Mouse (Mus musculus): Measurements from ENCODE around the gene Alg3. TPM values are rescaled to one million over a fixed set of nuclear protein-coding genes. Genes with fewer than 3 reads are reported as not detected.

The Alg3 gene
- total and polyA plus RNA-seq, 3 experiments = 17.2 to 81.1 (median 22.7) TPM

DNA sequence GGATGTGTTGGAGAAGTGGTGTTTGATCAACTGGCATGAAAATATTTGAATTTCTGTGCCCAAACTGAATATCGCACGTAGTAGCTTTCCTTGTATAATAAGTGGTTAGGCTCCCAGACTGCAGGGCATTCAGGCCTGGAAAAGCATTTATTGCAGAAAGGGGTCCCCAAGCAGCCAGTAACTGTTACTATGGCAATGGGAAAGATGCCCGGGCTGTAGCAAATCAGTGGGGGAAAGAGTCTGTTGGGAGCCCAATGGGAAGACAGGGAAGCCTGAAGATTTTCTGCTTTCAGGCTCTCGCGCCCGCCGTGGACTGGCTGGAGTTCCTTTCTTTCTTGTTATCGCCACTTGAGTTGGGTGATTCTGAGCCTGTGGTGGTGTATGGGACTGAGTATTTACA, 26.8 kb upstream of the Alg3 start:
- peaks cover 3 to 15% of the 10 kb centered on the region in 2 experiments for H3K4me1 ChIP-seq (ENCODE audit: control insufficient read depth in 1 of 2, insufficient read depth in 2 of 2)
- DNase-seq (ENCODE audit: extremely low read depth) = no peak
- H3K4me3 ChIP-seq (replicated peaks in 1 of 3; ENCODE audit: low read depth in 2 of 3, low read length in 2 of 3, poor library complexity in 1 of 3) = no peak overlapping the region
- no peak overlapping the region for H3K4me2 ChIP-seq (ENCODE audit: insufficient read depth, low read depth, poor library complexity, severe bottlenecking)
- in situ Hi-C loops (cut with MboI; ENCODE audit: low pct_ligation_motif_present, low pct_unique_long_range_greater_than_20kb, low sequenced_read_pairs) = no loop called here
- no peak overlapping the region for H3K27ac ChIP-seq (ENCODE audit: insufficient read depth, low read depth)
- no peaks in the 10 kb centered on the region for H3K36me3 ChIP-seq (replicated peaks in 1 of 2; ENCODE audit: control insufficient read depth in 1 of 2, insufficient read depth in 1 of 2, low read length in 1 of 2)
- H3K9me3 ChIP-seq (replicated peaks; ENCODE audit: low read length) = no peaks in the 10 kb centered on the region
- TF ChIP-seq ZNF384 (IDR thresholded peaks at IDR 0.05; ENCODE audit: low read depth, low read length) (no peak), CHD2 (IDR thresholded peaks at IDR 0.05; ENCODE audit: low read length) (no peak), E2F4 (IDR thresholded peaks at IDR 0.05; ENCODE audit: insufficient replicate concordance, low read depth, low read length) (no peak), UBTF (IDR thresholded peaks at IDR 0.05; ENCODE audit: low read depth, low read length) (no peak), JUN (IDR thresholded peaks at IDR 0.05; ENCODE audit: insufficient read depth, low read depth, low read length) (no peak), MAFK (IDR thresholded peaks at IDR 0.05; ENCODE audit: insufficient replicate concordance, low read length) (no peak), ZKSCAN1 (IDR thresholded peaks at IDR 0.05; ENCODE audit: borderline replicate concordance, low read depth, low read length) (no peak), MAX (IDR thresholded peaks at IDR 0.05; ENCODE audit: low read length) (no peak), SMC3 (IDR thresholded peaks at IDR 0.05; ENCODE audit: low read depth, low read length) (no peak)
- dilution Hi-C loops (cut with MboI; ENCODE audit: extremely low pct_ligation_motif_present, extremely low pct_unique_long_range_greater_than_20kb, low sequenced_read_pairs) = no loop called here
- no peaks in the 10 kb centered on the region for H3K27me3 ChIP-seq (replicated peaks)
- H3K9ac ChIP-seq (ENCODE audit: insufficient read depth, low read depth) = no peak overlapping the region
- H3K79me2 ChIP-seq (replicated peaks; ENCODE audit: control insufficient read depth, extremely low read depth, insufficient read depth, poor library complexity, severe bottlenecking) = no peaks in the 10 kb centered on the region

- TF ChIP-seq HCFC1 (IDR thresholded peaks at IDR 0.05; ENCODE audit: low read depth, low read length) (no peak), EP300 (IDR thresholded peaks at IDR 0.05; ENCODE audit: low read length) (no peak), TCF12 (IDR thresholded peaks at IDR 0.05; ENCODE audit: low read depth, low read length) (no peak), USF2 (conservative IDR thresholded peaks at IDR 0.05; ENCODE audit: low read depth, low read length) (no peak), NRF1 (IDR thresholded peaks at IDR 0.05; ENCODE audit: low read depth, low read length) (no peak)
- H3K79me2 ChIP-seq (replicated peaks; ENCODE audit: control insufficient read depth, extremely low read depth, insufficient read depth, poor library complexity, severe bottlenecking) = no peaks in the 10 kb centered on the region
- no peak overlapping the region for H3K4me2 ChIP-seq (ENCODE audit: insufficient read depth, low read depth, poor library complexity, severe bottlenecking)
- dilution Hi-C loops (cut with MboI; ENCODE audit: extremely low pct_ligation_motif_present, extremely low pct_unique_long_range_greater_than_20kb, low sequenced_read_pairs) = no loop called here
- H3K27ac ChIP-seq (ENCODE audit: insufficient read depth, low read depth) = no peak overlapping the region
- H3K27me3 ChIP-seq (replicated peaks) = no peaks in the 10 kb centered on the region
- no peaks in the 10 kb centered on the region for H3K9me3 ChIP-seq (replicated peaks; ENCODE audit: low read length)
- in situ Hi-C loops (cut with MboI; ENCODE audit: low pct_ligation_motif_present, low pct_unique_long_range_greater_than_20kb, low sequenced_read_pairs) = no loop called here
- H3K4me1 ChIP-seq (ENCODE audit: control insufficient read depth in 1 of 2, insufficient read depth in 2 of 2) = peaks cover 3 to 15% of the 10 kb centered on the region in 2 experiments
- DNase-seq (ENCODE audit: extremely low read depth) = no peak
- no peak overlapping the region for H3K4me3 ChIP-seq (replicated peaks in 1 of 3; ENCODE audit: low read depth in 2 of 3, low read length in 2 of 3, poor library complexity in 1 of 3)
- no peaks in the 10 kb centered on the region for H3K36me3 ChIP-seq (replicated peaks in 1 of 2; ENCODE audit: control insufficient read depth in 1 of 2, insufficient read depth in 1 of 2, low read length in 1 of 2)
- no peak overlapping the region for H3K9ac ChIP-seq (ENCODE audit: insufficient read depth, low read depth)
Observed at GRCm38 (mm10) chr16:20637410-20637809, 25.9 kb upstream of the Alg3 start.

All from CH12.LX (cell line).